Mouse (Mus musculus) midbrain, postnatal 0 days (tissue): ENCODE results near the gene P3h2. TPM values are rescaled to one million over a fixed set of nuclear protein-coding genes. Genes with fewer than 3 reads are reported as not detected.

Experiments used
- ATAC-seq: fragments of 200-750 bp; cut with Nextera tagmentation; 2 replicates; pipeline ENCODE4 v1.8.0; 2017; ENCODE audit warnings: moderate number of reproducible peaks, mild to moderate bottlenecking, moderate TSS enrichment, moderate library complexity; ENCODE audit not compliant: low FRiP score
- DNase-seq: peaks from one replicate; pipeline ENCODE4 v3.0.0-alpha.2; 2015; ENCODE audit warnings: low spot score
- H3K27ac ChIP-seq: fragments of 300-500 bp; sonication (generic); 2 replicates; pipeline ENCODE4 v1.5.1; 2014; ENCODE audit warnings: low read depth, mild to moderate bottlenecking, low read length, mixed read lengths
- H3K27me3 ChIP-seq: fragments of 300-500 bp; sonication (generic); 2 replicates; pipeline ENCODE4 v1.6.1; 2014; ENCODE audit warnings: low read length, control low read depth, mixed read lengths; ENCODE audit not compliant: insufficient read depth
- H3K36me3 ChIP-seq: fragments of 300-500 bp; sonication (generic); 2 replicates; pipeline ENCODE4 v1.6.1; 2014; ENCODE audit warnings: low read length, control low read depth, mixed read lengths; ENCODE audit not compliant: insufficient read depth
- H3K4me1 ChIP-seq: fragments of 300-500 bp; sonication (generic); 2 replicates; pipeline ENCODE4 v1.6.1; 2014; ENCODE audit warnings: mild to moderate bottlenecking, control low read depth, antibody characterized with exemption, low read length, mixed read lengths; ENCODE audit not compliant: insufficient read depth
- H3K4me2 ChIP-seq: fragments of 300-500 bp; sonication (generic); 2 replicates; pipeline ENCODE4 v1.6.1; 2014; ENCODE audit warnings: low read depth, mild to moderate bottlenecking, low read length, mixed read lengths; ENCODE audit not compliant: poor library complexity, severe bottlenecking
- H3K4me3 ChIP-seq: fragments of 300-500 bp; sonication (generic); 2 replicates; pipeline ENCODE4 v1.5.1; 2014; ENCODE audit warnings: low read depth, mild to moderate bottlenecking, low read length, moderate library complexity
- H3K9ac ChIP-seq: fragments of 300-500 bp; sonication (generic); replicated peaks from 2 replicates; pipeline ENCODE4 v1.6.1; 2014; ENCODE audit warnings: mild to moderate bottlenecking, low read length, moderate library complexity, mixed read lengths; ENCODE audit not compliant: poor library complexity, severe bottlenecking
- H3K9me3 ChIP-seq: fragments of 300-500 bp; sonication (generic); 2 replicates; pipeline ENCODE4 v1.6.1; 2016; ENCODE audit warnings: low read length, control low read depth
- CTCF ChIP-seq: IDR thresholded peaks from 2 replicates; pipeline ENCODE4 v1.5.1; 2016; ENCODE audit warnings: antibody characterized with exemption, mild to moderate bottlenecking
- WGBS: fragments of 180-500 bp; shearing (Covaris S2); extraction: QIAGEN DNeasy Blood & Tissue Kit; methylation state at CpG from one replicate; pipeline ENCODE4 v1.1.7; 2014; 5-methylcytosine and 5-hydroxymethylcytosine counted together
- polyA plus RNA-seq: library from polyadenylated mRNA; unstranded; fragments of >200 nt; fragmentation: Nextera tagmentation; extraction: Ambion mirVana; gene quantifications from 2 replicates; pipeline ENCODE4 v1.2.1, GENCODE M21; 2015
- total RNA-seq: library from RNA; depleted of rRNA; stranded (reverse); fragments of >200 nt; gene quantifications from 2 replicates; pipeline ENCODE4 v1.2.3, GENCODE M21; 2014

Gene P3h2
- total and polyA plus RNA-seq, 2 experiments from 2014 or later, result 0.42 to 1.3 TPM

DNA sequence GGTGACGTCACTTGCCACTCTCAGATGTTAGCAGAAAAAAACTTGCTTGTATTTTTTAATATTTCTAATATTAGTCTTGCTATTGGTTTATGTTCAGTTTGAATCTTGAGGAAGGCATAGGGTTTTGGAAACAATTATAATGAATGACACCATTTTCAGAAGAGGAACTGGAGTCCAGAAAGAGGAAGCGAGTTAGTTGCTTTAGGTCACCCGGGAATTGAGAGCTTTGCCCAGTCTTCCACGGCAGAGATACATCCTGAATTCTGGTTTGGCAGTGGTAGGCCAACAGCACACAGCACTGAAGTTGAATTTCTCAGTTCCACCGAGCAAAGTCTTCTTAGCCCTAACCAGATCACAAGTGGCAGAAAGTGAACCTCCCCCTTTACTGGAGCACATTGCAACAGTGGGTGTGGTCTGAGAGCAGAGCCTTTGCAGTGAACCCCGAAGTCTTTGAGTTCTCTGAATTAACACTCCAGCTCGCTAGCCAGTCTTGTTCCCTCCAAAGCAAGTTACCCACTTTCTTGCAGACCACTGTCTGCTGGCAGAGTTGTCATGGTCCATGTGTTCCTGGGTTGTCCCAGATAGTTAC, 146.8 kb downstream of the P3h2 start:
- no peaks in the 10 kb centered on the region for H3K36me3 ChIP-seq
- DNase-seq (no peak), ATAC-seq (no peak)
- H3K27me3 ChIP-seq, result no peaks in the 10 kb centered on the region
- WGBS, result 85% methylated on average over 7 of the region's 7 CpGs
- no peaks in the 10 kb centered on the region for H3K4me1 ChIP-seq
- H3K4me3 ChIP-seq, result no peak overlapping the region
- H3K9ac ChIP-seq, result no peak overlapping the region
- no peak overlapping the region for H3K4me2 ChIP-seq
- TF ChIP-seq CTCF, result no peak
- H3K27ac ChIP-seq, result no peak overlapping the region
- no peaks in the 10 kb centered on the region for H3K9me3 ChIP-seq

DNA sequence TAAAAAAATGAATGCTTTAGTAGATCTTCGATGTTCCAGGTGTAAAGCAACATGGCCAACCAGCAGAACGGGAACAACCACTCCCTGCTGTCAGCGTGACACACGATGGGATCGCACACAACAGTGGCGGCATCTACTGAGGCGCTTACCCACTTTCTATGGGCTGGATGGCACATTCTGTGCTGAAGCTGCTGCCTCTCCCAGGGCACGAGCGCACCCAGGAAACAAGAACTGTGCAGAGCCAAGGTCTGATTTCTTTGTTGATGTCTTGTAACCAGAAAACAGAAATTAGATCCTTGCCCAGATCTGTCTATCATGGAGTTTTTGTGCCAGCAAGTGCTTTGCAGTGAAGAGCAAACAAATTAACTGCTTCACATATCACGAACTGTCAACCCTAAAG, 147.4 kb downstream of the P3h2 start:
- H3K27me3 ChIP-seq, result no peaks in the 10 kb centered on the region
- H3K4me1 ChIP-seq, result no peaks in the 10 kb centered on the region
- DNase-seq (peak; percentile 44), ATAC-seq (peak; percentile 47; the same call in 1 of the 2 replicates)
- no peak for TF ChIP-seq CTCF
- H3K9ac ChIP-seq, result no peak overlapping the region
- H3K9me3 ChIP-seq, result no peaks in the 10 kb centered on the region
- WGBS, result 84% methylated on average over 10 of the region's 10 CpGs
- no peaks in the 10 kb centered on the region for H3K36me3 ChIP-seq
- no peak overlapping the region for H3K4me2 ChIP-seq
- H3K27ac ChIP-seq, result no peak overlapping the region
- no peak overlapping the region for H3K4me3 ChIP-seq

DNA sequence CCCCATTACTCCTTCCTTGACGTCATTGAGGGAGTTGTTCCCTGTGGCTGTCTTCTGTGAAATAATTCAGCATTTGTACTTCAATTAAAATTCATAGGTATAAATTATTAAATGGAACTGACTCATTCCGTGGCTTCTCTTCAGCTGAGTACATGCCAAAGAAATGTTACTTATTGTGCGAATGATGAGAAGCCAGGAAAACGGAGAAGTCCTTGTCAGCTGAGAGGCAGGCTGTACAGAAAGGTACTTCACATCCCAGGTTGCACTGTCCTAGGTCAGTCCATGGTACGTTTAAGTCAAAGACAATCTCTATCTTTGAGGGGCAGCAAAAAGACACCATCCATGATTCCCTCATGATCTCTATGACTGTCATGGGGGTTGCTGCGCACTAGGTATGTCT, 148.8 kb downstream of the P3h2 start:
- Histone ChIP-seq H3K9ac (no peak overlapping the region), H3K27me3 (no peaks in the 10 kb centered on the region), H3K36me3 (no peaks in the 10 kb centered on the region), H3K4me2 (no peak overlapping the region), H3K4me3 (no peak overlapping the region), H3K27ac (no peak overlapping the region), H3K4me1 (no peaks in the 10 kb centered on the region), H3K9me3 (no peaks in the 10 kb centered on the region)
- ATAC-seq (no peak), DNase-seq (no peak)
- 85% methylated on average over 6 of the region's 6 CpGs for WGBS
- TF ChIP-seq CTCF, result no peak

DNA sequence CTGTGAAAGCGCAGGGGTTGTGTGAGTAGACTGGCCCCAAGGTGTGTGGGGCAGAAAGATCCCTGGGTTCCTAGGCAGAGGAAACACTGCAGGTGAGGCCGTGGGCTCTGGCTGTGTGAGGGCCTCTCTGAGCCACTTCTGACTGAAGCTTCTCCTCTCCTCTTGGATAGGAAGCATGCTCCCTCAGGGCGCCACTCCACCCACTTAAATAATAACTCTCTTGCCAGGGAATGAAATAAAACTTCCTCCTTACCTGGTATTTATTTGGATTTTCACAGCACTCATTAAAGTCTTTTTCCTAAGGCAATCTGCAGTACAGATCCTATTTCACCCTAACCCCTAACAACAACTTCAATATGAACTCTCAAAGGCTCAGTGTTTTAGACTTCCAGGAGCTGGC, 151.0 kb downstream of the P3h2 start:
- no peaks in the 10 kb centered on the region for H3K27me3 ChIP-seq
- no peaks in the 10 kb centered on the region for H3K36me3 ChIP-seq
- DNase-seq (no peak), ATAC-seq (no peak)
- WGBS, result 100% methylated on average over 3 of the region's 3 CpGs
- no peak for TF ChIP-seq CTCF
- no peak overlapping the region for H3K4me3 ChIP-seq
- H3K4me1 ChIP-seq, result no peaks in the 10 kb centered on the region
- H3K9ac ChIP-seq, result no peak overlapping the region
- H3K4me2 ChIP-seq, result no peak overlapping the region
- no peak overlapping the region for H3K27ac ChIP-seq
- no peaks in the 10 kb centered on the region for H3K9me3 ChIP-seq

DNA sequence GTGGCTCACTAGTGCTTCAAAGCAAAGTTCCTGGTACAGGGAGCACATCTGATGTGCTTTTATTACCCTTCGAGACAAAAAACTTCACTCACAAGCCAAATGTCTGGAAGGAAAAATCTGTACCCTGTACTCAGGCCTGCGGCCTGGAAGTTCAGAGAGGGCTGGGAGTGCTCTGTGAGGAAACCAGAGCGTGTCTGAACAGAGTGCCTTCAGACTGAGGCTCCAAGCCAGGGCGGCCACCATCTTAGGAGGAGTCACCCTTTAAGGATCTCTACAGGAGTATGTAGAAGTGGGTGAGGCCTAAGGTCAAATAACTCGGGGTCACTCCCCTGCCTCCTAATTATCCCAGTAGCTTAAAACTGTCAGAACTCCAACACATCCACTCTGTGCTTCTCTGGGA, 152.2 kb downstream of the P3h2 start:
- 79% methylated on average over 5 of the region's 5 CpGs for WGBS
- Histone ChIP-seq H3K36me3 (no peaks in the 10 kb centered on the region), H3K27ac (no peak overlapping the region), H3K4me3 (no peak overlapping the region), H3K9me3 (no peaks in the 10 kb centered on the region), H3K9ac (no peak overlapping the region), H3K4me2 (no peak overlapping the region), H3K4me1 (no peaks in the 10 kb centered on the region), H3K27me3 (no peaks in the 10 kb centered on the region)
- ATAC-seq, result no peak
- no peak for TF ChIP-seq CTCF
- DNase-seq, result no peak

DNA sequence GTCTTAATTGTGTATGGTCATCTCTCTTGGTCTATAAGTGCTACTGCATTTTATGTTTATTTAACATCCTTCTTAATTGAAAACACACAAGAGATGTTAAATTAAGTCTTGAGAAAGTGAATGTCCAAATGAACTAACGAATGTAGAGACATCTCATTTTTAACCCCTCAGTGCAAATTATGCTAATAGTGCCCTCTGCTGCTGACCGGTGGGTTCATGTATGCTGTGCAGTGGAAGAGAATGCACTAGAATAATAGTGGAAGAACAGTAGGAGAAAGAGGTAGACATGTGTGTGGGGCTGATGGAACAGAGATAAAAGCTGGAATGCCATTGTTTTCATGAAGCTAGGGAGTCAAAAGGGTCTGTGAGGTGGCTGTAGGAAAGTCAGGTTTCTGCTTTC, 153.6 kb downstream of the P3h2 start:
- 57% methylated on average over 2 of the region's 2 CpGs for WGBS
- Histone ChIP-seq H3K9ac (no peak overlapping the region), H3K36me3 (no peaks in the 10 kb centered on the region), H3K27ac (no peak overlapping the region), H3K9me3 (no peaks in the 10 kb centered on the region), H3K27me3 (no peaks in the 10 kb centered on the region), H3K4me3 (no peak overlapping the region), H3K4me1 (no peaks in the 10 kb centered on the region), H3K4me2 (no peak overlapping the region)
- no peak for ATAC-seq
- TF ChIP-seq CTCF, result peak; percentile 72
- peak; percentile 60 for DNase-seq
